Mouse (Mus musculus): ENCODE measurements at regions not wholly inside any gene's neighbourhood (a gene's known extent, or its start where the extent isn't known, plus 50 kb on each side); places are given as distances from the start of the nearest gene placed in this dataset.

- in situ Hi-C loops (cut with MseI, MboI), result loop anchor here in 1 of 2 experiments (5.0 kb wide), 1 partner anchor 159 kb away; no protein-coding TSS in a partner anchor
These were observed 111.2 kb upstream of the Cpm start for GRCm38 (mm10) chr10:117517800-117518770.

- in situ Hi-C loops (cut with MseI, MboI), result loop anchor here in 1 of 2 experiments (5.0 kb wide), 1 partner anchor 160 kb away; no protein-coding TSS in a partner anchor
These were observed 112.1 kb upstream of the Cpm start for GRCm38 (mm10) chr10:117517071-117517714.

GRCm38 (mm10) chr10:117516510-117516909 is 112.8 kb upstream of the Cpm start:
- in situ Hi-C loops (cut with MseI, MboI), result loop anchor here in 1 of 2 experiments (5.0 kb wide), 1 partner anchor 161 kb away; no protein-coding TSS in a partner anchor

GRCm38 (mm10) chr10:117515777-117516501 is 113.4 kb upstream of the Cpm start:
- in situ Hi-C loops (cut with MseI, MboI), result loop anchor here in 1 of 2 experiments (5.0 kb wide), 1 partner anchor 161 kb away; no protein-coding TSS in a partner anchor

GRCm38 (mm10) chr10:117515039-117515438 is 114.3 kb upstream of the Cpm start:
- in situ Hi-C loops (cut with MseI, MboI), result loop anchor here in 1 of 2 experiments (5.0 kb wide), 1 partner anchor 162 kb away; no protein-coding TSS in a partner anchor

GRCm38 (mm10) chr10:117513925-117514546 is 115.3 kb upstream of the Cpm start:
- in situ Hi-C loops (cut with MseI, MboI), result loop anchor here in 1 of 2 experiments (5.0 kb wide), 1 partner anchor 52 kb away; no protein-coding TSS in a partner anchor

- in situ Hi-C loops (cut with MseI, MboI), result loop anchor here in 1 of 2 experiments (5.0 kb wide), 1 partner anchor 50 kb away; no protein-coding TSS in a partner anchor
These were observed 116.7 kb upstream of the Cpm start for GRCm38 (mm10) chr10:117512424-117513257.

- in situ Hi-C loops (cut with MseI, MboI), result loop anchor here in 1 of 2 experiments (5.0 kb wide), 1 partner anchor 49 kb away; no protein-coding TSS in a partner anchor
These were observed 117.6 kb upstream of the Cpm start for GRCm38 (mm10) chr10:117511483-117512406.

- in situ Hi-C loops (cut with MseI, MboI), result loop anchor here in 1 of 2 experiments (5.0 kb wide), 1 partner anchor 49 kb away; no protein-coding TSS in a partner anchor
These were observed 118.5 kb upstream of the Cpm start for GRCm38 (mm10) chr10:117510529-117511482.

- in situ Hi-C loops (cut with MseI, MboI), result loop anchor here in 1 of 2 experiments (5.0 kb wide), 1 partner anchor 48 kb away; no protein-coding TSS in a partner anchor
These were observed 119.1 kb upstream of the Cpm start for GRCm38 (mm10) chr10:117510224-117510486.

- in situ Hi-C loops (cut with MseI, MboI), result loop anchor here in 1 of 2 experiments (5.0 kb wide), 1 partner anchor 47 kb away; no protein-coding TSS in a partner anchor
These were observed 119.7 kb upstream of the Cpm start for GRCm38 (mm10) chr10:117509431-117510223.

GRCm38 (mm10) chr10:117506252-117506992 is 122.9 kb upstream of the Cpm start:
- in situ Hi-C loops (cut with MseI, MboI), result no loop called here

GRCm38 (mm10) chr10:117505529-117505928 is 123.8 kb upstream of the Cpm start:
- in situ Hi-C loops (cut with MseI, MboI), result no loop called here

- in situ Hi-C loops (cut with MseI, MboI), result no loop called here
These were observed 124.2 kb upstream of the Cpm start for GRCm38 (mm10) chr10:117505057-117505456.

- in situ Hi-C loops (cut with MseI, MboI), result no loop called here
These were observed 124.6 kb upstream of the Cpsf6 start for GRCm38 (mm10) chr10:117504267-117504902.

All from mouse trophoblast stem cell (cell line).